Mouse (Mus musculus): ENCODE data around the gene Tagln2.

GRCm38 (mm10) chr1:172504756-172505155 is 4.9 kb downstream of the Tagln2 start:
- TF ChIP-seq CTCF (IDR thresholded peaks at IDR 0.05; ENCODE audit: control insufficient read depth, insufficient read depth, insufficient read length) (no peak), USF1 (IDR thresholded peaks at IDR 0.05; ENCODE audit: low read depth) (no peak), MAX (IDR thresholded peaks at IDR 0.05) (no peak)
